Mouse (Mus musculus): ENCODE measurements around the gene Slc35b4. TPM values are rescaled to one million over a fixed set of nuclear protein-coding genes. Genes with fewer than 3 reads are reported as not detected.

Gene Slc35b4
- polyA plus RNA-seq, 1 experiment, result 39.4 TPM

DNA sequence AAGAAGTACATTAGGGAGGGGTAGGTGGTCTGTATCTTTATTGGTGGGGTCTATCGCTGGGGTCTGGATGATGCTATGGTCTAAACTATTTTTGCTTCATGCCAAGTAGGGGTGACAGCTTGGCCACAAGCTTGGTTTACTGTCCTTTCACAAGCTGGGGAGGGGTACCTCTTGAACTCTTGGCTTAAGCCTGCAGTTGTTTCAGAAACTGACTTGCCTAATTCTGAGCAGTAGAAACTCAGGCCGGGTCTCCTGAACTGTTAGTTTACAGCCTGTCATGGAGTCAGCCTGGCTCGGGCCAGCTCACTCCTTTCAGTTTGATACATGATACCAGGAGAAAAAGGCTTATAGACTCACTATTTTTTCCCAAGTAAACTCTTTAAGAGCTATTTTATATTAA, 38.5 kb downstream of the Slc35b4 start:
- no peak overlapping the region for H3K4me3 ChIP-seq (ENCODE audit: insufficient read depth, low read length)
- no peaks in the 10 kb centered on the region for H3K4me1 ChIP-seq (ENCODE audit: control insufficient read depth, insufficient read depth, low read length)
- TF ChIP-seq POLR2A (IDR thresholded peaks at IDR 0.05; ENCODE audit: borderline replicate concordance, low read depth, low read length), result no peak
- TF ChIP-seq CTCF (IDR thresholded peaks at IDR 0.05; ENCODE audit: low read depth, low read length), result no peak
- H3K27ac ChIP-seq (ENCODE audit: insufficient read depth, low read depth, low read length), result no peak overlapping the region

DNA sequence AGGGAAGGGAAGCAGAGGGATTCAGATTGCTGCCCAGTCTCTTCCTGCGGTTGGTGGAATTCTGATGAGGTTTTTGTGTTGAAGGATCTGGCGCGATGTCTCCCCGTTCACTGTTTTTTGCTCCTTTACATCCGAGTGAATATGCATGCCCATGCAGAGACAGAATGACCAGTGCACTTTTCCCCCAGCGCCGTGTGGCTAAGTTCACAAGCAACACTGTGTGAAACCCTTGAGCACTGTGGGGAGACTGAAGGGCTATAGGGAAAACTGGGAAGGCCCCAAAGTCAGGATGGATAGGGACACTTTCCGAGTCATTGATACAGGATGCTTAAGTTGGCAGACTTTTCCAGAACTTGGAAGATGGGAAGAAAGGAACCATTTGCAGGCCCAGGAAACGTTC, 44.5 kb downstream of the Slc35b4 start:
- TF ChIP-seq CTCF (IDR thresholded peaks at IDR 0.05; ENCODE audit: low read depth, low read length) (no peak), POLR2A (IDR thresholded peaks at IDR 0.05; ENCODE audit: borderline replicate concordance, low read depth, low read length) (no peak)
- no peak overlapping the region for H3K4me3 ChIP-seq (ENCODE audit: insufficient read depth, low read length)
- H3K27ac ChIP-seq (ENCODE audit: insufficient read depth, low read depth, low read length), result no peak overlapping the region
- H3K4me1 ChIP-seq (ENCODE audit: control insufficient read depth, insufficient read depth, low read length), result peaks cover 3% of the 10 kb centered on the region; the same call in 1 of the 2 replicates

- TF ChIP-seq CTCF (IDR thresholded peaks at IDR 0.05; ENCODE audit: low read depth, low read length), result no peak
- no peak for TF ChIP-seq POLR2A (IDR thresholded peaks at IDR 0.05; ENCODE audit: borderline replicate concordance, low read depth, low read length)
- Histone ChIP-seq H3K4me1 (ENCODE audit: control insufficient read depth, insufficient read depth, low read length) (peaks cover 3% of the 10 kb centered on the region; the same call in 1 of the 2 replicates), H3K4me3 (ENCODE audit: insufficient read depth, low read length) (no peak overlapping the region), H3K27ac (ENCODE audit: insufficient read depth, low read depth, low read length) (no peak overlapping the region)
Observed at GRCm38 (mm10) chr6:34129261-34129660, 47.6 kb downstream of the Slc35b4 start.

DNA sequence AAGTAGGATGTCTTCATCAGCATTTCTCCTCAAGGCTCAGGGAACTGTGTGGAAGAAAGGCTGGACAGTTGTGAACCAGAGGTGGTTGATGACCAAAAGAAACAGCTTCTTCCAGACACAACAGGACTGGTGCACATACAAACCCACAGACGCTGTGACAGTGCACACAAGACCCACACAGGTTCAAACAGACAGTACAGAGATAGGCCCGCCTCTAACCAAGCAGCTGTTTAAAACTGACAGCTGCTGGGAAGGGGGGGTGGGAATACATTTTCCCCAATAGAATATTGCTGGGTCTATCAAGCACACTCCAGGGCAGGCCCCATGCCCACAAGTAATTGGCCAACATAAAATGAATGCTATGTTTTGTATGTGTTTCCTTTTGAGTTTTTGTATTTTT, 52.5 kb downstream of the Slc35b4 start:
- TF ChIP-seq POLR2A (IDR thresholded peaks at IDR 0.05; ENCODE audit: borderline replicate concordance, low read depth, low read length), result no peak
- no peak for TF ChIP-seq CTCF (IDR thresholded peaks at IDR 0.05; ENCODE audit: low read depth, low read length)
- H3K4me3 ChIP-seq (ENCODE audit: insufficient read depth, low read length), result no peak overlapping the region
- H3K4me1 ChIP-seq (ENCODE audit: control insufficient read depth, insufficient read depth, low read length), result peaks cover 3% of the 10 kb centered on the region; the same call in 1 of the 2 replicates
- no peak overlapping the region for H3K27ac ChIP-seq (ENCODE audit: insufficient read depth, low read depth, low read length)

GRCm38 (mm10) chr6:34116838-34117478, 60.0 kb downstream of the Slc35b4 start:
- no peak overlapping the region for H3K4me3 ChIP-seq (ENCODE audit: insufficient read depth, low read length)
- H3K27ac ChIP-seq (ENCODE audit: insufficient read depth, low read depth, low read length), result no peak overlapping the region
- no peaks in the 10 kb centered on the region for H3K4me1 ChIP-seq (ENCODE audit: control insufficient read depth, insufficient read depth, low read length)
- no peak for TF ChIP-seq POLR2A (IDR thresholded peaks at IDR 0.05; ENCODE audit: borderline replicate concordance, low read depth, low read length)
- no peak for TF ChIP-seq CTCF (IDR thresholded peaks at IDR 0.05; ENCODE audit: low read depth, low read length)

GRCm38 (mm10) chr6:34111406-34111805, 65.5 kb downstream of the Slc35b4 start:
- Histone ChIP-seq H3K4me1 (ENCODE audit: control insufficient read depth, insufficient read depth, low read length) (no peaks in the 10 kb centered on the region), H3K4me3 (ENCODE audit: insufficient read depth, low read length) (no peak overlapping the region), H3K27ac (ENCODE audit: insufficient read depth, low read depth, low read length) (no peak overlapping the region)
- TF ChIP-seq POLR2A (IDR thresholded peaks at IDR 0.05; ENCODE audit: borderline replicate concordance, low read depth, low read length), result no peak
- no peak for TF ChIP-seq CTCF (IDR thresholded peaks at IDR 0.05; ENCODE audit: low read depth, low read length)

- Histone ChIP-seq H3K4me1 (ENCODE audit: control insufficient read depth, insufficient read depth, low read length) (no peaks in the 10 kb centered on the region), H3K4me3 (ENCODE audit: insufficient read depth, low read length) (no peak overlapping the region), H3K27ac (ENCODE audit: insufficient read depth, low read depth, low read length) (no peak overlapping the region)
- TF ChIP-seq CTCF (IDR thresholded peaks at IDR 0.05; ENCODE audit: low read depth, low read length) (no peak), POLR2A (IDR thresholded peaks at IDR 0.05; ENCODE audit: borderline replicate concordance, low read depth, low read length) (no peak)
Observed at GRCm38 (mm10) chr6:34110571-34110970, 66.3 kb downstream of the Slc35b4 start.

Other genes with a start within 250 kb of the Slc35b4 start
- gene Lrguk, start 147.7 kb downstream of the Slc35b4 start, polyA plus RNA-seq (2012; ENCODE audit: insufficient read depth, insufficient read length, missing spikeins), result not detected in 2 replicates
- gene Akr1b3, start 140.4 kb upstream of the Slc35b4 start, polyA plus RNA-seq (2012; ENCODE audit: insufficient read depth, insufficient read length, missing spikeins), result 202 and 226 TPM in 2 replicates
- gene Akr1b8, start 177.0 kb upstream of the Slc35b4 start, polyA plus RNA-seq (2012; ENCODE audit: insufficient read depth, insufficient read length, missing spikeins), result 98.3 and 111 TPM in 2 replicates
- 97.1 and 102 TPM in 2 replicates for gene Akr1b10, start 207.1 kb upstream of the Slc35b4 start, polyA plus RNA-seq (2012; ENCODE audit: insufficient read depth, insufficient read length, missing spikeins)
- gene Akr1b7, start 235.2 kb upstream of the Slc35b4 start, polyA plus RNA-seq (2012; ENCODE audit: insufficient read depth, insufficient read length, missing spikeins), result 0.46 TPM in 1 of 2 replicates, not detected in the other

All from bone marrow macrophage, adult 2 months (primary cell).